Mouse (Mus musculus) left cerebral cortex, adult 11 months (tissue): ENCODE results near the gene Tmem53.

ENCODE experiments used
- DNase-seq: peaks from one replicate; pipeline ENCODE4 v3.0.0; 2022; ENCODE audit warnings: low spot score

Tmem53 gene

GRCm38 (mm10) chr4:117283271-117284191 lies 31.8 kb downstream of the Tmem53 start:
- no peak for DNase-seq

- no peak for DNase-seq
Observed at GRCm38 (mm10) chr4:117284363-117284762, 32.6 kb downstream of the Tmem53 start.

GRCm38 (mm10) chr4:117288277-117288926 lies 36.7 kb downstream of the Tmem53 start:
- no peak for DNase-seq

DNA sequence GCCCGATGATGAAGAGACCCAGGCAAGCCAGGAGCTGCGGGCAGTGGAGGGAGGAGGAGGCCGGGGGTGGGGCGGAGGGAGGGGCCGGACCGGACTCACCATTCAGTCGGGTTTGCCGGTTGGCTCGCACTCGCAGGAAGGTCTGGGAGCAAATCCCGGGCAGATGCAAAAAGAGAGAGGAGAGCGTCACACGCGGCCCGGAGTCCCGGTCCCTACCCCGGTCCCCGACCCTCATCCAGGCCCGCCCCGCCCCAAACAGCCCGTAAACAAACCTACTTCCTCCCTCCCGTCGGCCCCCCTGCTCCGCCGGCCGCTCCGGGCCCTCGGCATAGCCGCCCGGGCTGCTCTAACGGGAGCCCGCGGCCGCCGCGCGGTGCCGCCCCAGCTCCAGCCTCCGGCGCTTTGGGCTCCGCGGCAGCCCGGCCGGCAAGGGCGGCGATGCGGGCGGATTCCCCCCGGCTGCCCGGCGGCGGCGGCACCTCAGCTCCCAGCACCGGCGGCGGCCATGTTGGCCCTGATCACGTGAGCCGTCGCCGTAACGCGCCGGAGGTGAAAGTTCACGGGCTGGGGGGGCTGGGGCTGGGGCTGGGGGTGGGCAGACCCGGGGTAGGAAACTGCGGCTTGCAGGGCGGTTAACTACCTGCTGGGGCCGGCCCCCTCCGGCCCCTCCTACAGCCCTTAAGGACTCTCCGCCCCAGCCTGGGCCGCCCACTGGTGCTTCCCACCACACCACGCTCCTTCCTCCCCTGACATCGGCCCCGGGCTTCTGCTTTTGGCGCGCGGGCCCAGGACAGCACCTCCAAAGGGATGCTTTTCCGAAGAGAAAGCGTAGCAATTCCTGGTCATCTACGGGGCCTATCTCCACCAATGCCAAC lies 37.4 kb downstream of the Tmem53 start:
- DNase-seq: no peak

GRCm38 (mm10) chr4:117291696-117292095 lies 39.9 kb downstream of the Tmem53 start:
- no peak for DNase-seq

- DNase-seq: no peak
Observed at GRCm38 (mm10) chr4:117296849-117297593, 45.3 kb downstream of the Tmem53 start.

- no peak for DNase-seq
Observed at GRCm38 (mm10) chr4:117297819-117298218, 46.1 kb downstream of the Tmem53 start.

GRCm38 (mm10) chr4:117299921-117300320 lies 48.2 kb downstream of the Tmem53 start:
- no peak for DNase-seq

GRCm38 (mm10) chr4:117302027-117302806 lies 50.5 kb downstream of the Tmem53 start:
- DNase-seq: no peak

- no peak for DNase-seq
Observed at GRCm38 (mm10) chr4:117303581-117304238, 52.0 kb downstream of the Tmem53 start.

DNA sequence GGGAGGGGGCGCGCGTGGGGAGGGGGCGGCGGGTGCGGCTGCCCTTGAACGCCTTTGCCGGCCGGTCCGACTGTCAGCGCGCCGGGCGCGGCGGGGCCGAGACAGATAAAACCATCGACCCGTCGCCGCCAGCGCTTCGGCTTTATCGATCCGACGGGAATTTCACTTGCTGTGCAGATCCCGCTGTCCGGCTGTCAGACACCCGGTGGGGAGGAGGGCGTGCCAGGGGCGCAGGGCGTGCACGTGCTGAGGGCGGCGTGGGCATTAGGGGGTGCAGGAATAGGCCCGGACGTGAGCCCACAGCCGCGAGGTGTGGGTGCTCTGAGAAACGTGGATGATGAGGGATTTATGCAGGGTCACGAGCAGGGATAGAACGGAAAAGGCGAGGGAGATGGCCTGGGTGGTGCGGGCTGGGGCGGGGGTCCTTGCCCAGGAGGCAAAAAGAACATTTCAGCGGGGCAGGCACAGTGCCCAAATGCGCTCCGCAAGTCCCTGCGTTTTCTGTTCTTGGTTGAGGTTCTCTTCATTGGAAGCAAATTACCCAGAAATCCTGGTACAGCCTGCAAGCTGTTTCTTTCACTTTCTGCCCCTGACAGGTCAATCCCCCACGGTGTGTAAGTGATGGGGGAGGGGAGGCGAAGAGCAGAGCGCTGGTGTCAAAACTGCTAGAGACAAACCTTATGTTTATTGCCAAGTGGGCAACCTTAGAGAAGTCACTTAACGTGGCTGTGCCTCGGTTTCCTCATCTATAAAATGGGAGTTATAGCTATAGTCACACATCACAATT lies 52.7 kb downstream of the Tmem53 start:
- no peak for DNase-seq

GRCm38 (mm10) chr4:117305461-117305860 lies 53.7 kb downstream of the Tmem53 start:
- DNase-seq: no peak

- no peak for DNase-seq
Observed at GRCm38 (mm10) chr4:117307270-117307669, 55.5 kb downstream of the Tmem53 start.

GRCm38 (mm10) chr4:117309427-117309826 lies 57.7 kb downstream of the Tmem53 start:
- no peak for DNase-seq

- DNase-seq: no peak
Observed at GRCm38 (mm10) chr4:117311891-117312290, 60.1 kb downstream of the Tmem53 start.

DNA sequence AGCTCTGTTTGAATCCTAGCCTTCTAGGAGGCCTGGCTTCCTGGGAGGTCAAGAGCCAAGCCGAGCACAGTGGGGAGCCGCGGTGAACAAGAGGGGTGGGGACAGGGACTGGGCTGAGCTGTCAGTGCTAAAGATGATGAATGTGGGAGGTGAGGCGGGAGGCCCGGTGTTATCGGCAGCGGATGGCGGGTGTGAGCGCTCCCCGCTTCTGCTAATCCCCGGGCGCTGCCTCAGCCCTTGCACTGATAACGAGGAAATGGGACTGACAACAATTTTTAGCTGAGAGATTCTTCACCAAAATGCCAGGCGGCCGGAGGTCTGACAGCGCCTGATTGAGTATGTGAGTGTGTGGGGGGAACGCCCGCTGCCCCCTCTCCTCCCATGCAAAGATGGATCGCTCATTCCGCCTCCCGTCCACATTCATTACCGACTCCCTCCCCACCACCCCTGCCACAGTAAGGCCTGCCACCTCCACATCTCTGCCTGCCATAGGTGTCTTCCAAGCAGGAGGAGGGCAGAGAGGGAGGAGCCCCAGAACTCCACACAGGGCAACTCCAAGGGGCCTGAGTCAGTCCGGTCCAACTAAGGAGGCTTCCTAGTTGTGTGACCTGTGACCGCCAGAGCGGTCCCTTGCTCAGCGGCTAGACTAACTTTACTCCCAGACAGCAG lies 60.8 kb downstream of the Tmem53 start:
- no peak for DNase-seq

DNA sequence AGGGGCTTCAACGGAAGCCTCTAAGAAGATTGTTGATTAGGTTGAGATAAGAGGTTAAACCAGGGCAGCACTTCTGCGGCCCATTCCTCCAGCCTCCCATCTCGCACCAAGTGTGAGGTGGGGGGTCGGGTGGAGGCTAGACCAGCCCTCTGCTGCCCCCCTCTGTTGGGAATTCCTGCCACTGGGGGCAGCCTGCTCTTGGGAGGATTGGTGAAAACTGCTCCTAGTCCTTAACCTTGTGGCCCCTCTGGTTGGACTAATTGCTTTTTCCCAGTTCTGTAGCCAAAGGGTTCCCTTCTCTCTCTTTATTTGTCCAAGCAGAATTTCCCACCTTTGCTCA lies 61.3 kb downstream of the Tmem53 start:
- no peak for DNase-seq

DNA sequence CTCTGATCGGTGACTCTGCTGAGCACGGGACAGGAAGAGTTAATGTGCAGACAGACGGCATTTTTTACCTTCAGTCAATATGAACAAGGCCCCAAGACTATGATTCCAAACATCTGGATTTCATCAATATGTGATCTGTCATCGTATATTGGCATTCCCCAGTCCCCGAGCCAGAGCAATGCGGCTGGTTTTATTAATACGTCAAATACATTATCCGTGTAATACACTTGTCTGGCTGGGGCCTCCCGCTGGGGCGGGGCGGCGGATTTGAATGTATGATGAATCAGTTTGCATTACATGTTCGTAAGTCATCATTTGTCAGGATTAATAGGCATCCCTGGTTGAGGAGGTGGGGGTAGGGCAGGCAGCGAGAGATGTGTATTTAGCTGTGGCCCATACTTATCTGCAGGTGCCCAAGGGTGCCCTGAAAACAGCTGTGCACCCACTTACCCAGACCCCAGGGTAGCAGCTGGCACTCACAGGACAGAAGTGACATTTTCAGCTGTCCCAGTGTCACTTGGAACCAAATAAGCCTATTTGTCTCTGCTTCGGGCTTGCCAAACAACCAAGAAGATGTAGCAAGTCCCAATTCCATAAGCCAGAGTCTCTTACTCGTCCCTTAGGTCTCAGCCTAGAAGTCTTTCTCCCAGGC lies 63.2 kb downstream of the Tmem53 start:
- DNase-seq: no peak
